Mouse (Mus musculus) olfactory bulb, adult 2 months (tissue): ENCODE data around the gene Lipe.

Experiments used
- CTCF ChIP-seq: fragments of 200-500 bp; IDR thresholded peaks from 2 replicates; pipeline ENCODE4 v1.5.1; 2012; ENCODE audit warnings: low read depth, mild to moderate bottlenecking, low read length, moderate library complexity; ENCODE audit not compliant: insufficient read depth
- POLR2A ChIP-seq: fragments of 200-500 bp; IDR thresholded peaks from 2 replicates; pipeline ENCODE4 v1.6.1; 2012; ENCODE audit warnings: mild to moderate bottlenecking, low read depth, low read length, moderate library complexity; ENCODE audit not compliant: insufficient read depth

- TF ChIP-seq CTCF: peak; percentile 38; the same call in 1 of the 2 replicates
- TF ChIP-seq POLR2A: no peak
These were observed 4.2 kb upstream of the Lipe start for GRCm38 (mm10) chr7:25402671-25403101.
